Mouse (Mus musculus) MEL (cell line): ENCODE results near the gene Mecom. TPM values are rescaled to one million over a fixed set of nuclear protein-coding genes. Genes with fewer than 3 reads are reported as not detected.

ENCODE experiments used
- DNase-seq: peaks from one replicate; pipeline ENCODE4 v3.0.0; 2011; ENCODE audit warnings: low read depth, low spot score
- H3K27ac ChIP-seq: 2 replicates; pipeline ENCODE4 v1.5.1; 2012; ENCODE audit warnings: low read depth, mild to moderate bottlenecking, control low read depth, low read length, moderate library complexity; ENCODE audit not compliant: control insufficient read depth
- H3K27me3 ChIP-seq, 2 experiments: fragments of 150-350 bp in 1 of 2; sonication (generic) in 1 of 2; 2 replicates each; pipeline ENCODE4 v1.6.1; 2012; ENCODE audit warnings: low read length in 2 of 2, mild to moderate bottlenecking in 2 of 2, improper control_type of control experiment in 1 of 2, moderate library complexity in 1 of 2; ENCODE audit not compliant: insufficient read depth in 2 of 2, control insufficient read depth in 1 of 2
- H3K36me3 ChIP-seq, 2 experiments: 2 replicates each; pipeline ENCODE4 v1.6.1; 2012 to 2014; ENCODE audit warnings: low read length in 2 of 2, improper control_type of control experiment in 1 of 2, inconsistent platforms in 1 of 2, mild to moderate bottlenecking in 1 of 2; ENCODE audit not compliant: insufficient read depth in 2 of 2, control insufficient read depth in 1 of 2
- H3K4me1 ChIP-seq, 2 experiments: fragments of 150-350 bp in 1 of 2; sonication (generic) in 1 of 2; 2 replicates each; pipeline ENCODE4 v1.6.1; 2012; ENCODE audit warnings: low read length in 2 of 2, improper control_type of control experiment in 1 of 2, mild to moderate bottlenecking in 1 of 2; ENCODE audit not compliant: insufficient read depth in 2 of 2, control insufficient read depth in 1 of 2
- H3K4me3 ChIP-seq, 2 experiments: fragments of 150-350 bp in 1 of 2; sonication (generic) in 1 of 2; 2 replicates each; pipeline ENCODE4 v1.5.1; 2012; ENCODE audit warnings: low read depth in 2 of 2, low read length in 2 of 2, mild to moderate bottlenecking in 2 of 2, moderate library complexity in 2 of 2, control low read depth in 1 of 2, improper control_type of control experiment in 1 of 2; ENCODE audit not compliant: control insufficient read depth in 1 of 2, insufficient read depth in 1 of 2
- H3K79me2 ChIP-seq: 2 replicates; pipeline ENCODE4 v1.6.1; 2012; ENCODE audit warnings: mild to moderate bottlenecking, low read length, moderate library complexity; ENCODE audit not compliant: control insufficient read depth, poor library complexity, insufficient read depth
- H3K9ac ChIP-seq: 2 replicates; pipeline ENCODE4 v1.6.1; 2012; ENCODE audit warnings: low read depth, mild to moderate bottlenecking, control low read depth, low read length, moderate library complexity; ENCODE audit not compliant: control insufficient read depth, poor library complexity, severe bottlenecking
- H3K9me3 ChIP-seq: fragments of 150-350 bp; sonication (generic); replicated peaks from 2 replicates; pipeline ENCODE4 v1.6.1; 2012; ENCODE audit warnings: mild to moderate bottlenecking, low read length, improper control_type of control experiment, moderate library complexity; ENCODE audit not compliant: insufficient read depth
- BHLHE40 ChIP-seq: IDR thresholded peaks from 2 replicates; pipeline ENCODE4 v1.6.1; 2012; ENCODE audit warnings: low read depth, mild to moderate bottlenecking, inconsistent platforms, low read length, improper control_type of control experiment, borderline replicate concordance
- CHD1 ChIP-seq: IDR thresholded peaks from 2 replicates; pipeline ENCODE4 v1.6.1; 2012; ENCODE audit warnings: low read depth, mild to moderate bottlenecking, inconsistent platforms, low read length, improper control_type of control experiment
- CHD2 ChIP-seq: IDR thresholded peaks from 2 replicates; pipeline ENCODE4 v1.6.1; 2011; ENCODE audit warnings: low read length, improper control_type of control experiment
- ETS1 ChIP-seq: IDR thresholded peaks from 2 replicates; pipeline ENCODE4 v1.6.1; 2012; ENCODE audit warnings: low read depth, mild to moderate bottlenecking, inconsistent platforms, low read length, improper control_type of control experiment, moderate library complexity
- GABPA ChIP-seq: IDR thresholded peaks from 2 replicates; pipeline ENCODE4 v1.6.1; 2012; ENCODE audit warnings: low read depth, mild to moderate bottlenecking, inconsistent platforms, low read length, improper control_type of control experiment, moderate library complexity
- JUND ChIP-seq: IDR thresholded peaks from 2 replicates; pipeline ENCODE4 v1.6.1; 2011; ENCODE audit warnings: low read depth, mild to moderate bottlenecking, improper control_type of control experiment, low read length
- MAFK ChIP-seq: IDR thresholded peaks from 2 replicates; pipeline ENCODE4 v1.6.1; 2011; ENCODE audit warnings: low read depth, mild to moderate bottlenecking, low read length, improper control_type of control experiment, borderline replicate concordance
- MAZ ChIP-seq: IDR thresholded peaks from 2 replicates; pipeline ENCODE4 v1.6.1; 2012; ENCODE audit warnings: low read depth, mild to moderate bottlenecking, inconsistent platforms, low read length, improper control_type of control experiment
- MEF2A ChIP-seq: IDR thresholded peaks from 2 replicates; pipeline ENCODE4 v1.6.1; 2014; ENCODE audit warnings: low read depth, mild to moderate bottlenecking, inconsistent platforms, low read length, improper control_type of control experiment; ENCODE audit not compliant: poor library complexity, insufficient replicate concordance, severe bottlenecking; ENCODE audit errors: extremely low read depth
- MXI1 ChIP-seq: IDR thresholded peaks from 2 replicates; pipeline ENCODE4 v1.6.1; 2011; ENCODE audit warnings: mild to moderate bottlenecking, low read depth, low read length, improper control_type of control experiment
- MYC ChIP-seq: IDR thresholded peaks from 2 replicates; pipeline ENCODE4 v1.6.1; 2011; ENCODE audit warnings: low read depth, mild to moderate bottlenecking, low read length, improper control_type of control experiment, moderate library complexity
- NELFE ChIP-seq: IDR thresholded peaks from 2 replicates; pipeline ENCODE4 v1.6.1; 2011; ENCODE audit warnings: low read depth, low read length, improper control_type of control experiment
- NRF1 ChIP-seq: IDR thresholded peaks from 2 replicates; pipeline ENCODE4 v1.6.1; 2014; ENCODE audit warnings: low read depth, mild to moderate bottlenecking, inconsistent platforms, low read length, improper control_type of control experiment, moderate library complexity; ENCODE audit not compliant: poor library complexity, insufficient read depth, severe bottlenecking
- POLR2A ChIP-seq, 2 experiments: IDR thresholded peaks; 2 replicates each; pipeline ENCODE4 v1.6.1; 2011 to 2012; ENCODE audit warnings: low read length in 2 of 2, mild to moderate bottlenecking in 2 of 2, control low read depth in 1 of 2, improper control_type of control experiment in 1 of 2, low read depth in 1 of 2, moderate library complexity in 1 of 2; ENCODE audit not compliant: control insufficient read depth in 1 of 2, insufficient read depth in 1 of 2, poor library complexity in 1 of 2
- RAD21 ChIP-seq: IDR thresholded peaks from 2 replicates; pipeline ENCODE4 v1.6.1; 2011; ENCODE audit warnings: mild to moderate bottlenecking, low read depth, low read length, improper control_type of control experiment
- RCOR1 ChIP-seq: IDR thresholded peaks from 2 replicates; pipeline ENCODE4 v1.6.1; 2012; ENCODE audit warnings: low read depth, mild to moderate bottlenecking, inconsistent platforms, low read length, improper control_type of control experiment
- TBP ChIP-seq: IDR thresholded peaks from 2 replicates; pipeline ENCODE4 v1.8.0; 2011; ENCODE audit warnings: low read depth, low read length, improper control_type of control experiment
- ZC3H11A ChIP-seq: IDR thresholded peaks from 2 replicates; pipeline ENCODE4 v1.6.1; 2012; ENCODE audit warnings: low read depth, mild to moderate bottlenecking, inconsistent platforms, low read length, improper control_type of control experiment
- ZMIZ1 ChIP-seq: IDR thresholded peaks from 2 replicates; pipeline ENCODE4 v1.6.1; 2012; ENCODE audit warnings: low read depth, mild to moderate bottlenecking, inconsistent platforms, low read length, improper control_type of control experiment, moderate library complexity
- polyA plus RNA-seq, 2 experiments: library from polyadenylated mRNA; stranded (reverse) in 1 of 2; unstranded in 1 of 2; fragments of >175 nt in 1 of 2; fragments of >200 nt in 1 of 2; gene quantifications; 2 replicates each; pipeline versions ENCODE4 v1.2.1 to v1.2.4; 2012; ENCODE audit warnings: low replicate concordance in 2 of 2, low read depth in 1 of 2; ENCODE audit not compliant: insufficient read length in 2 of 2, insufficient read depth in 1 of 2, missing spikeins in 1 of 2
- total RNA-seq: library from RNA; depleted of rRNA; stranded (reverse); fragments of 300-350 nt; gene quantifications from 2 replicates; pipeline ENCODE4 v1.2.3, GENCODE M21; 2012

Mecom gene
- total and polyA plus RNA-seq, 3 experiments = 0.04 TPM; not detected in 2

- H3K36me3 ChIP-seq = no peaks in the 10 kb centered on the region
- TF ChIP-seq BHLHE40 (no peak), JUND (no peak), CHD2 (no peak), ZC3H11A (no peak)
- H3K27ac ChIP-seq = no peak overlapping the region
- H3K4me1 ChIP-seq = no peaks in the 10 kb centered on the region
- no peaks in the 10 kb centered on the region for H3K9me3 ChIP-seq
- no peaks in the 10 kb centered on the region for H3K27me3 ChIP-seq
- DNase-seq = no peak
- no peak overlapping the region for H3K4me3 ChIP-seq
- no peaks in the 10 kb centered on the region for H3K79me2 ChIP-seq
- H3K9ac ChIP-seq = no peak overlapping the region
Observed at GRCm38 (mm10) chr3:30209131-30209530, 338.7 kb downstream of the Mecom start.

- Histone ChIP-seq H3K79me2 (no peaks in the 10 kb centered on the region), H3K9ac (no peak overlapping the region), H3K27ac (no peak overlapping the region), H3K4me3 (no peak overlapping the region), H3K9me3 (no peaks in the 10 kb centered on the region), H3K36me3 (no peaks in the 10 kb centered on the region), H3K27me3 (no peaks in the 10 kb centered on the region), H3K4me1 (no peaks in the 10 kb centered on the region)
- TF ChIP-seq TBP (no peak), GABPA (no peak), MAZ (no peak), MYC (no peak), ZMIZ1 (no peak), CHD1 (no peak), MEF2A (no peak), POLR2A (IDR thresholded peaks at IDR 0.05; ENCODE audit: control insufficient read depth in 1 of 2, insufficient read depth in 1 of 2, low read depth in 1 of 2, low read length in 2 of 2, poor library complexity in 1 of 2) (no peak), NRF1 (no peak), RAD21 (no peak), BHLHE40 (no peak), CHD2 (no peak), MXI1 (no peak), MAFK (no peak), ETS1 (no peak), NELFE (no peak), RCOR1 (no peak)
- no peak for DNase-seq
Observed at GRCm38 (mm10) chr3:30207886-30208285, 339.9 kb downstream of the Mecom start.
